Mouse (Mus musculus): ENCODE data around the gene Rasd2. TPM values are rescaled to one million over a fixed set of nuclear protein-coding genes. Genes with fewer than 3 reads are reported as not detected.

The Rasd2 gene
- polyA plus RNA-seq, 1 experiment: not detected

GRCm38 (mm10) chr8:75202041-75202656 lies 11.6 kb upstream of the Rasd2 start:
- no peaks in the 10 kb centered on the region for H3K4me1 ChIP-seq (ENCODE audit: control insufficient read depth, insufficient read depth, low read length)
- no peak for TF ChIP-seq POLR2A (IDR thresholded peaks at IDR 0.05; ENCODE audit: low read depth, low read length)
- TF ChIP-seq CTCF (IDR thresholded peaks at IDR 0.05; ENCODE audit: borderline replicate concordance, insufficient read depth, low read length): no peak
- no peak overlapping the region for H3K27ac ChIP-seq (ENCODE audit: insufficient read depth, low read length)
- H3K4me3 ChIP-seq (ENCODE audit: insufficient read depth, low read length): no peak overlapping the region

GRCm38 (mm10) chr8:75202913-75203312 lies 10.8 kb upstream of the Rasd2 start:
- TF ChIP-seq CTCF (IDR thresholded peaks at IDR 0.05; ENCODE audit: borderline replicate concordance, insufficient read depth, low read length) (no peak), POLR2A (IDR thresholded peaks at IDR 0.05; ENCODE audit: low read depth, low read length) (no peak)
- no peaks in the 10 kb centered on the region for H3K4me1 ChIP-seq (ENCODE audit: control insufficient read depth, insufficient read depth, low read length)
- H3K27ac ChIP-seq (ENCODE audit: insufficient read depth, low read length): no peak overlapping the region
- no peak overlapping the region for H3K4me3 ChIP-seq (ENCODE audit: insufficient read depth, low read length)

- TF ChIP-seq POLR2A (IDR thresholded peaks at IDR 0.05; ENCODE audit: low read depth, low read length) (no peak), CTCF (IDR thresholded peaks at IDR 0.05; ENCODE audit: borderline replicate concordance, insufficient read depth, low read length) (no peak)
- Histone ChIP-seq H3K27ac (ENCODE audit: insufficient read depth, low read length) (no peak overlapping the region), H3K4me1 (ENCODE audit: control insufficient read depth, insufficient read depth, low read length) (no peaks in the 10 kb centered on the region), H3K4me3 (ENCODE audit: insufficient read depth, low read length) (no peak overlapping the region)
These were observed 10.3 kb upstream of the Rasd2 start for GRCm38 (mm10) chr8:75203420-75203819.

GRCm38 (mm10) chr8:75204190-75204868 lies 9.4 kb upstream of the Rasd2 start:
- no peak overlapping the region for H3K4me3 ChIP-seq (ENCODE audit: insufficient read depth, low read length)
- no peaks in the 10 kb centered on the region for H3K4me1 ChIP-seq (ENCODE audit: control insufficient read depth, insufficient read depth, low read length)
- TF ChIP-seq POLR2A (IDR thresholded peaks at IDR 0.05; ENCODE audit: low read depth, low read length) (no peak), CTCF (IDR thresholded peaks at IDR 0.05; ENCODE audit: borderline replicate concordance, insufficient read depth, low read length) (no peak)

DNA sequence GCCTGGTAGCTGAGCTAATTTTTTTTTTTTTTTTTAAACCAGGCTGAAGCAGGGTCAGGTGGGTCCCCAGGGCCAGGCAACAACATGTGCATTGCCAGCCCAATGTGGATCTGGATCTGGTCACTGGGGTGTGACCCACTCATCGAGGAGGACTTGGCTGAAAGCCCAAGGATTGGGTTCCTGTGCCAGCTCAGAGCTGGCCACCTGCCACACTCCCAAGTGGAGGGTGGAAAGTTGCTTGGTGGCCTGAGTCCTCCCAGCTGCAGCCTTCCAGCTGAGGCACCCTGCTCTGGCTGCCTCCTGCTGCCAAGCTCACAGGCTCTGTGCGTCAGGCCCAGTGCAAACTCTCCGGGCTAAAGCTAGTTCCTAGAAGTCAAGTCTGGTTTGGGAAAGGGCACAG lies 2.3 kb upstream of the Rasd2 start:
- TF ChIP-seq POLR2A (IDR thresholded peaks at IDR 0.05; ENCODE audit: low read depth, low read length): no peak
- TF ChIP-seq CTCF (IDR thresholded peaks at IDR 0.05; ENCODE audit: borderline replicate concordance, insufficient read depth, low read length): no peak
- no peak overlapping the region for H3K4me3 ChIP-seq (ENCODE audit: insufficient read depth, low read length)

More at GRCm38 (mm10) chr8:75204190-75204868, 9.4 kb upstream of the Rasd2 start:
- H3K27ac ChIP-seq (ENCODE audit: insufficient read depth, low read length): no peak overlapping the region

DNA sequence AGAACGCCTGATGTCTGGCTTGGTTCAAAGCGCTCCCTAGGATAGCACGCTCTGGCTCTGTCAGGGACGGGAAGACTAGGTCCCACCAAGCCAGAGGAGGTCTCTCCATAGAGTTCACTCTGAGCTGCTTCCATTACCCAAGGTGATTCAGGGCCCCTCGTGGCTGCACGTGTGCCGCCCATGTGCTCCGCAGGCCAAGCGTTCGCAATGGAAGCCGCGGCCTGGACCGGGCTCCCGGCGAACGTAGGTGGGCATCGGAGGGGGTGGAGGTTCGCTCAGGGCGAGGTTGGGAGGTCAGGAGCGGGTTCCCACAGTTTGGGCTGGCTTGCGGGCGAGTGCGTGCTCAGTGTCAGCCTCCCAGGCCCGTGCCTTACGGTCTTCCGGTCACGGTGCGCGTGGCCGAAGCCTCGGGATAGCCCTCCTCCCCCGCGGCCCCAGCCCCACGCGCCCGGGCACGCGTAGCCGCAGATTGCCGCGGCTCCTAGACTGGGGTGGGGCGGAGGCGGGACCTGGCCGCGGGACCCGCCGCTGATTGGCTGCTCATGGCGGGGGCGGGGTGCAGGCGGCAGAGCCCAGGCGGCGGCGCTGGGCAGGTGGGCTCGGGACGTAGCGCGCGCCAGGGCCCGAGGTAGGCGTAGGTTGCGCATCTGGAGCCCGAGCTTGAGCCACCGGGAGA lies 975 bp upstream of the Rasd2 start:
- no peak overlapping the region for H3K27ac ChIP-seq (ENCODE audit: insufficient read depth, low read length)
- H3K4me3 ChIP-seq (ENCODE audit: insufficient read depth, low read length): peak overlapping the region; percentile 41
- no peak for TF ChIP-seq CTCF (IDR thresholded peaks at IDR 0.05; ENCODE audit: borderline replicate concordance, insufficient read depth, low read length)
- no peak for TF ChIP-seq POLR2A (IDR thresholded peaks at IDR 0.05; ENCODE audit: low read depth, low read length)
- H3K4me1 ChIP-seq (ENCODE audit: control insufficient read depth, insufficient read depth, low read length): no peaks in the 10 kb centered on the region

More for the DNA sequence above, 2.3 kb upstream of the Rasd2 start:
- Histone ChIP-seq H3K4me1 (ENCODE audit: control insufficient read depth, insufficient read depth, low read length) (no peaks in the 10 kb centered on the region), H3K27ac (ENCODE audit: insufficient read depth, low read length) (no peak overlapping the region)

- no peaks in the 10 kb centered on the region for H3K4me1 ChIP-seq (ENCODE audit: control insufficient read depth, insufficient read depth, low read length)
- no peak overlapping the region for H3K27ac ChIP-seq (ENCODE audit: insufficient read depth, low read length)
- TF ChIP-seq POLR2A (IDR thresholded peaks at IDR 0.05; ENCODE audit: low read depth, low read length): no peak
- no peak for TF ChIP-seq CTCF (IDR thresholded peaks at IDR 0.05; ENCODE audit: borderline replicate concordance, insufficient read depth, low read length)
- H3K4me3 ChIP-seq (ENCODE audit: insufficient read depth, low read length): peak overlapping the region; percentile 41
These were observed 465 bp upstream of the Rasd2 start for GRCm38 (mm10) chr8:75213307-75213651.

GRCm38 (mm10) chr8:75215046-75215445 lies 1.3 kb downstream of the Rasd2 start:
- no peaks in the 10 kb centered on the region for H3K4me1 ChIP-seq (ENCODE audit: control insufficient read depth, insufficient read depth, low read length)
- no peak overlapping the region for H3K27ac ChIP-seq (ENCODE audit: insufficient read depth, low read length)
- TF ChIP-seq CTCF (IDR thresholded peaks at IDR 0.05; ENCODE audit: borderline replicate concordance, insufficient read depth, low read length) (no peak), POLR2A (IDR thresholded peaks at IDR 0.05; ENCODE audit: low read depth, low read length) (no peak)
- H3K4me3 ChIP-seq (ENCODE audit: insufficient read depth, low read length): no peak overlapping the region

DNA sequence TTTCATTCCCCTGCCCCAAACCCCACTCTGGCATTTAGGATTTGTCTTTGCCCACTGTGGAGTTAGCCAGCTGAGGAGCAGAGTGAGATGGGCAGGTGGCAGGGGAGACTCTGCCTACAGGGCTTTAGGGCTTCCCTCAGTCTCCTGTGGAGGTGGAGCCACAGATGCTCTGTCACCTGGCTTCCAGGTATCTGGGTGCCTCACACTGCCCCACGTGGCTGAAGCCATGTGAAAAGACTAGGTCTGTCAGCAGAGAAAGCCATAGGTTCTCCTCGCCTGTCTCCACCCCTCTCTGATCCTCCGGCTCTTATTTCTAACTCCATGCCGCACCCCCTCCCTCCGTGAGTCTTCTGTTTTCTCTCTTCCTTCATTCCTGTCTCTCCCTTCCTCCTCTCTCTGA lies 2.2 kb downstream of the Rasd2 start:
- Histone ChIP-seq H3K27ac (ENCODE audit: insufficient read depth, low read length) (no peak overlapping the region), H3K4me1 (ENCODE audit: control insufficient read depth, insufficient read depth, low read length) (no peaks in the 10 kb centered on the region), H3K4me3 (ENCODE audit: insufficient read depth, low read length) (no peak overlapping the region)
- TF ChIP-seq CTCF (IDR thresholded peaks at IDR 0.05; ENCODE audit: borderline replicate concordance, insufficient read depth, low read length): no peak
- TF ChIP-seq POLR2A (IDR thresholded peaks at IDR 0.05; ENCODE audit: low read depth, low read length): no peak

DNA sequence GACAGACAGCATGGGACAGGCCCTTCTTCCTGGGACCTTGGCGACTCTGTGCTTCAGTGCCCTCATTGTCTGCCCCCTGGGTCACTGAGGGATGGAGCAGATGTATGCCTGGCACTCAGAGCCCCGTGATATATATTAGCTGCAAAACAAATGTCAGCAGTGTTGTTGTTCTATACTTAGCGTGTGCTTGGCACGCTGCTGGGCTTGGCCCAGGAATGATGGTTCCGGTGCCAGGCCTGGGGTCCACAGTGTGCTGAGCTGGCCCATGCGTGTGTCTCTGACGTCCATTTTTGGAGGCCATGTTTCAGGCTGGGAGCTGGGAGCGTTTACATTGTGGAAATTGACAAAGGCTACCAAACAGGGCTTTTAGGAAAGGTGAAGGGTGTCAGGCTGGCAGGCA lies 3.1 kb downstream of the Rasd2 start:
- Histone ChIP-seq H3K4me3 (ENCODE audit: insufficient read depth, low read length) (no peak overlapping the region), H3K27ac (ENCODE audit: insufficient read depth, low read length) (no peak overlapping the region), H3K4me1 (ENCODE audit: control insufficient read depth, insufficient read depth, low read length) (no peaks in the 10 kb centered on the region)
- TF ChIP-seq POLR2A (IDR thresholded peaks at IDR 0.05; ENCODE audit: low read depth, low read length): no peak
- no peak for TF ChIP-seq CTCF (IDR thresholded peaks at IDR 0.05; ENCODE audit: borderline replicate concordance, insufficient read depth, low read length)

All from embryonic fibroblast, embryonic 13.5 days (primary cell).